ENCODE assay signal across 17 mouse cellular contexts in the genomic region with DNA sequence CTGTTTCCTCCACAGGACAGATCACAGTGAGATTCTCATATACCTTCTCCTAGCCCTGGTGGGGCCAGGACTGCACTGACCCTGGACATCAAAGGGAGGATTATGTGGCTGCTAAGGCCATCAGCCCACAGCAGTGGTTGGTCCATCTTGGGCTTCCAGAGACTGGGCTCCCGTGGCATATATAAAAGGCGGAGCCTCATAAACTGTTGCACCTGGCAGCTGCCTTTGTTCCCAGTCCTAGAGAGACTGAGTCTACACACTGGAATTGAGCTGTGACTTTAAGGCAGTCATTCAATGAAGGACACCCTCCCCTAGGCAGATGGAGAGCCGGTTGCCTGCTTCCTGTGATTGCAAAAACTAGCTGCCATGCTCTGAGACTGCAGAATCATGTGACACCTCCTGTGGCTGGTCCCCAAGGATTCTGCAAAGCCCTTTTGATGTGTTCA.
DNase-seq lines count a peak whose midpoint lies in the region; ATAC-seq and TF ChIP-seq lines count a peak whose summit lies in the region.
"Had no signal": no experiment of that assay in that cellular context is flagged by ENCODE, and none has a peak within 500 bp of the region (broad histone marks: within the 10 kb centered on the region; RNA-seq: fewer than 3 reads in every experiment).

No protein-coding gene starts in this region.

- WGBS in cerebellum, adult 2 months: 39% methylated on average over 3 of the region's 3 CpGs
- 12% methylated on average over 3 of the region's 3 CpGs for WGBS in kidney, embryonic 14.5 days
- WGBS in limb, embryonic 11.5 days: 21% methylated on average over 3 of the region's 3 CpGs

- H3K4me1 ChIP-seq in cerebellum, adult 2 months (ENCODE audit: control insufficient read depth, insufficient read depth, low read length): peaks cover 58% of the 10 kb centered on the region
- H3K4me1 ChIP-seq in kidney, embryonic 14.5 days (ENCODE audit: control insufficient read depth, insufficient read depth, low read length): peaks cover 38% of the 10 kb centered on the region
- H3K4me1 ChIP-seq in limb, embryonic 11.5 days (ENCODE audit: control insufficient read depth, insufficient read depth, low read length): peaks cover 24% of the 10 kb centered on the region

- no peak for TF ChIP-seq POLR2A in cerebellum, adult 2 months (IDR thresholded peaks at IDR 0.05; ENCODE audit: borderline replicate concordance, insufficient read depth, low read length)

- no peak for TF ChIP-seq CTCF in cerebellum, adult 2 months (IDR thresholded peaks at IDR 0.05; ENCODE audit: borderline replicate concordance, insufficient read depth, low read depth, low read length)

- peak overlapping the region; percentile 64 for H3K27ac ChIP-seq in cerebellum, adult 2 months (ENCODE audit: insufficient read depth, low read length)
- H3K27ac ChIP-seq in kidney, embryonic 14.5 days (ENCODE audit: low read depth, low read length): peak overlapping the region; percentile 10; the same call in 1 of the 2 replicates
- peak overlapping the region; percentile 73 for H3K27ac ChIP-seq in limb, embryonic 11.5 days (replicated peaks; ENCODE audit: low read depth, low read length)

- no peak overlapping the region for H3K4me3 ChIP-seq in cerebellum, adult 2 months (replicated peaks; ENCODE audit: insufficient read depth, low read depth, low read length)
- H3K4me3 ChIP-seq in kidney, embryonic 14.5 days (ENCODE audit: low read length): no peak overlapping the region
- H3K4me3 ChIP-seq in limb, embryonic 11.5 days (ENCODE audit: low read depth, low read length): no peak overlapping the region
- H3K4me3 ChIP-seq: erythroblast, embryonic 14.5 days; myocyte had no signal

- DNase-seq in cerebellum, adult 2 months: peak in 1 of 2 experiments; percentile 51
- no peak for DNase-seq in cerebellum, adult 11 months
- DNase-seq in kidney, postnatal 10 days: no peak
- DNase-seq in 416B (ENCODE audit: low read depth): peak; percentile 51
- peak; percentile 64 for DNase-seq in limb, embryonic 11.5 days (ENCODE audit: low spot score)
- no peak for DNase-seq in heart, adult 9 months (ENCODE audit: low spot score in 2 of 2)
- no peak for DNase-seq in Muller cell, postnatal 12 days (ENCODE audit: inconsistent ontology term)
- DNase-seq: adrenal gland, postnatal 25 days; B cell, adult 2 months; heart, postnatal 14 days; kidney, postnatal 36 days; lung, postnatal 14 days; retina, postnatal 1 day had no signal

- H3K36me3 ChIP-seq in kidney, embryonic 14.5 days (ENCODE audit: control insufficient read depth, insufficient read depth, low read length): peaks cover 74% of the 10 kb centered on the region
- peaks cover 23% of the 10 kb centered on the region for H3K36me3 ChIP-seq in limb, embryonic 11.5 days (ENCODE audit: control insufficient read depth, insufficient read depth, low read length)

- H3K4me2 ChIP-seq in kidney, embryonic 14.5 days (replicated peaks; ENCODE audit: low read depth, low read length): no peak overlapping the region
- no peak overlapping the region for H3K4me2 ChIP-seq in limb, embryonic 11.5 days (ENCODE audit: low read depth, severe bottlenecking)
- H3K4me2 ChIP-seq: liver, embryonic 11.5 days had no signal

- H3K9ac ChIP-seq in kidney, embryonic 14.5 days (ENCODE audit: low read depth, low read length): no peak overlapping the region
- H3K9ac ChIP-seq in limb, embryonic 11.5 days (ENCODE audit: low read length): no peak overlapping the region

- H3K27me3 ChIP-seq in cerebellum, adult 2 months (ENCODE audit: control insufficient read depth, insufficient read depth, low read length): no peaks in the 10 kb centered on the region
- H3K27me3 ChIP-seq in kidney, embryonic 14.5 days (ENCODE audit: control insufficient read depth, insufficient read depth, low read length): no peaks in the 10 kb centered on the region
- no peaks in the 10 kb centered on the region for H3K27me3 ChIP-seq in limb, embryonic 11.5 days (ENCODE audit: control insufficient read depth, insufficient read depth, low read length)

- H3K9me3 ChIP-seq in kidney, embryonic 14.5 days (ENCODE audit: control insufficient read depth, low read length): no peaks in the 10 kb centered on the region
- no peaks in the 10 kb centered on the region for H3K9me3 ChIP-seq in limb, embryonic 11.5 days (ENCODE audit: control insufficient read depth, low read length)

- ATAC-seq in kidney, embryonic 14.5 days (ENCODE audit: low FRiP score, low TSS enrichment): peak; percentile 59
- ATAC-seq in limb, embryonic 11.5 days (ENCODE audit: insufficient number of reproducible peaks, low FRiP score, low TSS enrichment, low read depth): peak; percentile 63

Comparison
In these comparisons a context has a peak if more than half of its experiments do, and no peak if none do; other contexts are left out.
1. DNase-seq: peak in 416B (single experiment) and limb, embryonic 11.5 days (single experiment); none in cerebellum, adult 11 months (single experiment), kidney, postnatal 10 days (single experiment), heart, adult 9 months (0 of 2) and Muller cell, postnatal 12 days (single experiment).
2. H3K27ac ChIP-seq: peak in every context shown above with its lines; median percentile 73 in limb, embryonic 11.5 days; 64 in cerebellum, adult 2 months; 10 in kidney, embryonic 14.5 days.